Mouse (Mus musculus): Measurements from ENCODE around the gene Nfat5.

Nfat5 gene

DNA sequence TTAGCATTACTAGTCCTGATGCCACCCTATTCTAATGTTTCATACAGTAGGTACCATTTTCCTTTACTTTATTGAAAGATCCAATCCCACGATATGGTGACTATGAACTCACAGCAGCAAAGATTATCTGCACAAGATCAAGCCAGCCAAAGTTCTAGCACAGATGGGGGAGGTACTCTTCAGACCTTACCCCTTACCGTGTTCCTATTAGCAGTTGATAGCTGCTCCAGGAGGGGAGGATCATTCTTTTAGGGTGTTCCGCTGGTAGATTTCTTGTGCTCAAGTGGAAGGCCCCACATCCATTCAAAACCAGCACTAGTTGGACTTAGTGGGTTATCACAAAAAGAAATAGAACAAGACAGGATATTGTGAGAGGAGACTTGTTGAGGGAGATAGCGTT lies 88.4 kb downstream of the Nfat5 start:
- no peak for TF ChIP-seq GATA4 (IDR thresholded peaks at IDR 0.05; ENCODE audit: insufficient replicate concordance, low read length)

DNA sequence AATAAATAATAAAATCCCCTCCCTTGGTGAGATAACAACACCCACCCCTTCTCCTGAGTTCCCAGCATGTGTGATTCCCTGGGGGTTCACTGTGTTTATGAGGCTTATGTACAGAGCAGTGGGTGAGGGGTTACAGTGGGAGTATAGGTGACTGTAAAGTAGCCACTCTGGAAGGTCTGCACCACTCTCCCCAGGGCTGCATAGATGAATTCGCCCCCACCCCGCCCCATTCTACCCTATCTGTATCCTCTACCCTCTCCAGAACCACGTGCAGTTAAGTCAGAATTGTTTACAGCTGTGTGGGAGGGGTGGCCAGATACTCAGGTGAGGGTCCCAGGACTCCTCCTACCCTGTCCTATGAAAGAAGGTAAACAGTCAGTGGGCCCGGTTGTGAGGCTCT lies 89.6 kb downstream of the Nfat5 start:
- TF ChIP-seq GATA4 (IDR thresholded peaks at IDR 0.05; ENCODE audit: insufficient replicate concordance, low read length) = no peak

DNA sequence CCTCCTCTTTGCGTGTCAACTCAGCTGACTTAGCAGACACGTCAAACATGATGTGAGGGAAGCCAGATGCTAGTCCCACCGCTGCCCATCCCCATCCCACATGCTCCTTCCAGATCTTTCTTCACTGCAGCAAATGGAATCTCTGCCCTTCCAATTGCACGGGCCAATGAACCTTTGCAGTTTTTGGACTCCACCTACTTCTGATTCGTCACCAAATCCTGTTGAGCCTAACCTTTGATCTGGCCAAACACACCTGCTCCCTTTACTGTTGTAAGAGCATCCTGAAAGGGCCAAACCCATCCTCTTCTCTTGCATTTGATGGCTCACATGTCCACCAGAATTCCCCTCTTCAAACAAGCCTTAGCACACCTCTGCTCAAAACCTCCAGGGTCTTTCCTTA lies 91.4 kb downstream of the Nfat5 start:
- no peak for TF ChIP-seq GATA4 (IDR thresholded peaks at IDR 0.05; ENCODE audit: insufficient replicate concordance, low read length)

DNA sequence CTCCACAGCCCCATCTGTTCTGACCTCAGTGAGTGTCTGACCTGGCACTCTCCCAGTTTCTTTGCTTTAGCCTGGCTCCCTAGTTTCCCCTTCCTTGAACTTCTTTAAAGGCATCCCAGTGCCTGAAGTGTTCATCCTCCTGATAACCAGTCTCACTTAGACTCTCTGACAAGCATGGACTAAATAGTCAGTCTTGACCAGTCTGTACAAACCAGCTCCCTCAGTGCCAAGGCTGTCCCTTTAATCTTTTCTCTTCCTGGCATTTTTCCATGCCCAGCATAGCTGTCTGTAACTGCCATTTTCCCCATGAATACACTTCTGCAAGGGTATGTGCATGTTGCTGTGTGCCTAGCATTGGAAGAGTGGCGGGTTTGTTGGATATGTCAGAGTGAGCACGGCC lies 91.8 kb downstream of the Nfat5 start:
- TF ChIP-seq GATA4 (IDR thresholded peaks at IDR 0.05; ENCODE audit: insufficient replicate concordance, low read length) = no peak

DNA sequence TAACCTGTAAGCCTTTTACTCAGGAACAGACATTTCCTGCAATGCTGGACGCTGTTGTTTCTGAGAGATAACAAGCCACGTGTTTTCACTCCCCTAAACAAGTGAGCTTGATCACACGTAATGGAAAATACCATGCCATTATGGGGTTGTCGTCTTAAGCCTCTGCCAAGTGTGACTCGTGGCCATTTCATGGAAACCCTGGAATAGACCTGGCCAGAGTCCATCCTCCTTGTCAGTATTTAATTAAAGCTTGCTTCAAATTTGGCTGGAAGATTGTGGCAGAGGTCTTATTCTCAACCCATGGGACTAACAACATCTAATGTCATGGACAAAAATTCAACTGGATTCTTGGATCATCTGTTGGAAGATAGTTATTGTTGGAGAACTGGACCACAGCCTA lies 92.9 kb downstream of the Nfat5 start:
- TF ChIP-seq GATA4 (IDR thresholded peaks at IDR 0.05; ENCODE audit: insufficient replicate concordance, low read length) = no peak

DNA sequence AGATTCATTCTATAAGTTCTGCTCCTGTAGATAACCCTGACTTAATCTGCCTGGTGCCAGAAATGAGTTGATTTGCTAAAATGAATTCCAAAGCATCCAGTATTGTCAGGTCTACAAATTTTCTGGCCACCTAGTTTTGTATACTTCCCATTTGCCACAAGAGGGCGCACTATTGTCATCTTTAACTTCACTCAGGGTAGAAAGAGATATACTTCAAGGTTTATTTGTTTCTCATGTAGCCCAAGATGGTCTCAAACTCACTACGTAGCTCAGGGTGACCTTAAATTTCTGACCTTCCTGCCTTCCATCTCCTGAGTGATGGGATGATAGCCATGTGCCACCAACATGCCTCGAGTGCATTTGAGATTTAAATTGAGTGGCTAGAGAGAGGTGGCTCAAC lies 93.4 kb downstream of the Nfat5 start:
- TF ChIP-seq GATA4 (IDR thresholded peaks at IDR 0.05; ENCODE audit: insufficient replicate concordance, low read length) = no peak

DNA sequence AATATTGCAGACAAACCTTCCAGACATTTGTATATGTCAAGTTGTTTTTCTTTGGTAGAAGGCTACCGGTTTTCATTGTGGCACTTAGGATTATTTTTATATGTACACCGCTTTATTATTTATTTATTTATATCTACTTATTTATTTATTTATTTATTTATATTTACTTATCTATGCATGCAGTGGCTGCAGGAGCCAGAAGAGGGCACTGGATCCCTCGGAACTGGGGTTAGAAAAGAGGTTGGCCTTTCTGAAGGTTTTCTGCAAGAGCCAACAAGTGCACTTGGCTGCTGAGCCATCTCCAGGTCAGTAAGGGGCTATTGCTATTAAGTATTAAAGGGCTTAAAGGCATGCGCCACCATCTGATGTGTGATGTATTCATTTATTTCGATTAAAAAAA lies 94.6 kb downstream of the Nfat5 start:
- no peak for TF ChIP-seq GATA4 (IDR thresholded peaks at IDR 0.05; ENCODE audit: insufficient replicate concordance, low read length)

DNA sequence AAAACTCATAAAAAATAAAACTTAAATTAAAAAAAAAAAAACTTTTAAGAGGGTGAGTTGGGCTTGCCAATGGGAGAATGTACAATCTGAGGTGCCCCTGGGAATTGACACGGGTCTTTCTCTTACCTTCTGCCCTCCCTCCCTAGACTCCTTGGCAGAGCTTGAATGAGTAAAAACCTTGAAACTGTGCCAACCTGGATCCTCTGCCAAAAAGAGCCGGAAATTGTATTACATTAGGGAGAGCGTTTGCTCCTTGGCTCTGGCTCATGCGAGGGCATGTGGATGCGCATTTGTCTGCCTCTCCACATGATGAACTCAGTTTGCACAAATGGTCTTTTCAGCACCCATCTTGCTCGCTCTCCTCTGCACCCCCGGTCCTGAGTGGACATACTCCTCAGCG lies 96.3 kb downstream of the Nfat5 start:
- no peak for TF ChIP-seq GATA4 (IDR thresholded peaks at IDR 0.05; ENCODE audit: insufficient replicate concordance, low read length)

DNA sequence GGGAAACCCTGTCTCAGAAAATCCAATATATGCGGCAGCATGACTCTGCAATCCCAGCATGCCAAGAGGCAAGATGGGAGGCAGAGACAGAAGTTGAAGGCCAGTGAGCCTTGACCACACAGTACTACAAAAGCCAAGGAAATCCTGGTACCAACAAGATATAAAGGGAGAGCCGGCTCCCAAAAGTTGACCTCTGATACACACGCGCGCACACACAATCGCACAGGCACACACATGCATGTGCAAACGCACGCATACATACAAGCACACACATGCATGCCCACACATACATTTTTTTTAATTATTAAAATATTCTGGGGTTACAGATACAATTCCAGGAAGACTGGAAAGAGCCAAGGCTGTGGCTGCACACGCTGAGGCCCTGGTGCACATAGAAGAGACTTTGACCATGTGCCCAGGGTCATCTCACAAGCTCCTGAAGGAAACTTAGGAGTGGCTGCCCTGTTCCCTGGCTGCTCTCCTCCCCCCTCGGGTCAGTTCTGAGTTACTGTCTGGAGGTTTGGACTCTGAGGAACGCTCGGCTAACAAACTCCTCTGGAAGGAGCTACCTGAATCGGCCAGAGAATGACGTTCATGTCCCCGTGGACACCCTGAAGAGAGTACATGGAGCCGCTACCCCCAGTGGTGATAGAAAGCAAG lies 97.3 kb downstream of the Nfat5 start:
- TF ChIP-seq GATA4 (IDR thresholded peaks at IDR 0.05; ENCODE audit: insufficient replicate concordance, low read length) = no peak

DNA sequence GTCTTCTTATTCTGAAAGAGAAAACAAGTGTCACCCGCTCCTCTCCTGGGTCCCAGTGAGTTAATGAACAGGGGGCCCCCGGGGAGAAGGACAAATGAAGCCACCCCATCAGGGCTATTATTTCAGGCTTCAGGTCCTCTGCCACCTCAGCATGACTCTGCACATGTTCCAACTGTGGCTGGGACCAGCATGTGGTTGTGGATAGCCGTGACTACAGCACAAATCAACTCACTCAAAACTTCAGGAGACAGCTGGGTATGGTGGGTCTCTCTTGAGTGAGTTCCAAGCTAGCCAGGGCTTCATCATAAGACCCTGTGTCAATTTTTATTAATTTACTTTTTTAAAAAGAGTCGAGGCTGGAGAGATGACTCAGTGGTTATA lies 97.9 kb downstream of the Nfat5 start:
- no peak for TF ChIP-seq GATA4 (IDR thresholded peaks at IDR 0.05; ENCODE audit: insufficient replicate concordance, low read length)

DNA sequence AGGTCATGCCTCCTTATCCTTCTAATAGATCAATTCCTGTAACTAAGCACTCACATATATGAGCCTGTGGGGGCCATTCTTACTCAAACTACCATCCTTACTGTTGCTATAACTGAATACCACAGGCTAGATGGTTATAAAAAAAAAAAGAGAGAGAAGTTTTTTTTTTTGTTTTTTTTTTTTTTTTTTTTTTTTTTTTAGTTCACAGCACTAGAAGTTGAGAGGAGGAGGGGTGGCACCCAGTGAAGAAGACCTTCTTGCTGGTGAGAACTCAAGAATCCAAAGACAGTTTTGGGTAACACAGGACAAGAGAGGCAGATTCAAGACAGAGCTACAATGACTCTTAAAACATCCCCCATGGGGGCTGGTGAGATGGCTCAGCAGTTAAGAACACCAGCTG lies 102.1 kb downstream of the Nfat5 start:
- no peak for TF ChIP-seq GATA4 (IDR thresholded peaks at IDR 0.05; ENCODE audit: insufficient replicate concordance, low read length)

DNA sequence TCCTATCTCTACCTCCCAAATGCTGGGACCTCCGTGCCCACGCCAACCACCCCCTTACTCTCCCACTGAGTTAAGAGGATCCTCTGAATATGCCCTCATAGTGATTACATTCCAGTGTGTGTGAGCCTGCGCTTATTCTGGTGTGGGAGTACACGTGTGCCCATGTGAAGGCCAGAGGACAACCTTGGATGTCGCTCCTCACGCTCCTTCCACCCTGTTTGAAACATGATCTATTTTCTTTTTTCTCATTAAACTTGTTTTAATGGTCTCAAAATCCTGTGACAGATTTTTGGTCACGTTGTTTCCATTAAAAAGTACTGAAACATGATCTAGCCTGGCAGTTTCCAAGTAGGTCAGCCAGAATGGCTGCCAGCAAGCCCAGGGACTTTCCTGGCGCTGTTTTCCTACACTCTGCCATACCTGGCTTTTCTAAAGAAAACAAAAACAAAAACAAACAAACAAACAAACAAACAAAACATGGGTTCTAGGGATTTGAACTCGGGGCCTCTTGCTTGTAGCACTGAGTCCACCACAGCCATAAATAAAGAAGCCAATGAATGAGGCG lies 102.9 kb downstream of the Nfat5 start:
- no peak for TF ChIP-seq GATA4 (IDR thresholded peaks at IDR 0.05; ENCODE audit: insufficient replicate concordance, low read length)

DNA sequence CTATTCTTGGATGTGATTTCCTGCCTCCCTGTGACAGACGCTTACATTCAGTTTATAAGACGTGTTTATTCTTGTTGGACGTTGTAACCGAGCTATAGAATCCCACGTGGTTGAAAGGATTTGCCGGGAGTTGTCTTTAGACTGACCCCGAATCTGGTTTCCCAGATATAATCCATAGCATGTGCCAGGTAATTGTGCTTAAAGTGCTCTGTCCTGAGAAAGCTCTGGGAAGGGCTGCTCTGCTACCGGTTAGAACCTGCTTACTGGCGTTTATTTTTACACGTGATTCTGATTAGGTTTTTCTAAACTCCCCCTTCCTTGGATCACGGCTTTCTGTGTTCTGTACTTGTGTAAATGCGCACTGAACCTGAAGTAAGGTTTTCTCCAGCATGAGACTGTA lies 104.4 kb downstream of the Nfat5 start:
- TF ChIP-seq GATA4 (IDR thresholded peaks at IDR 0.05; ENCODE audit: insufficient replicate concordance, low read length) = no peak

DNA sequence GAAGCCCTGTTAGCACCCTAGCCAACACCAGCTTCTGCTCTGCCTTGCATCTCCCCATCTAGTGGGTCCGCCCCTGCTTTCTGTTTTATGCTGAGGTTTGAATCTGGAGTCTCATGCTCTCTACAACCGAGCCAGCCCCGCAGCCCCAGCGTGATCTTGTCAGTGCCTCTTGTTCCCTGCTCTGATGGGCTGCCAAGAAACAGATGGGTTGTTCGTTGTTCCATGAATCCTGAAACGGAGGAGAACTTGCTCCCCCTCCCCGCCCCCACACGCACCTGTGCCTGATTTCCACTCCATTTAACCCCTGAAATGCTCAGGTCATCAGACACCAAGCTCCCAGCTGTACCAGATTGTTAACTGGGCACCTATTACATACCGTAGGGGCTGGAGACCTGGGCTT lies 106.2 kb downstream of the Nfat5 start:
- no peak for TF ChIP-seq GATA4 (IDR thresholded peaks at IDR 0.05; ENCODE audit: insufficient replicate concordance, low read length)

DNA sequence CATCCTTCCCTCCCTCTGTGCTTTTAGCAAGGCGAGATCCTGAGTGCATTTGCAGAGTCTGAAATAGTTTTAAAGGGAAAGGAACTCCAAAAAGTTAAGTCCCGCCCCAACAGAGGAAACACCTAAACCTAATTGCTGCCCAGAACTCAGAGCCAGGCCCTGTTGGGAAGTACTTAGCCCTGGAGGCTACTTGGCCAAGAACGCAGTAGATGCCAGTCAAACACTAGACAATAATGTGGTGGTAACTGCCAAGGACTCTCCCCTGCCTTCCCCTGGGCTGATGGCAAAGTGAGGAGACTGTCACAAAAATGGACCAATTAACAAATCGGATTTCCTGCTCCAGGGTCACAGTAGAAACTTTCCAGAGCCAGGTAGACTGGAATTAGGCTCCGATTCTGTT lies 108.6 kb downstream of the Nfat5 start:
- no peak for TF ChIP-seq GATA4 (IDR thresholded peaks at IDR 0.05; ENCODE audit: insufficient replicate concordance, low read length)

DNA sequence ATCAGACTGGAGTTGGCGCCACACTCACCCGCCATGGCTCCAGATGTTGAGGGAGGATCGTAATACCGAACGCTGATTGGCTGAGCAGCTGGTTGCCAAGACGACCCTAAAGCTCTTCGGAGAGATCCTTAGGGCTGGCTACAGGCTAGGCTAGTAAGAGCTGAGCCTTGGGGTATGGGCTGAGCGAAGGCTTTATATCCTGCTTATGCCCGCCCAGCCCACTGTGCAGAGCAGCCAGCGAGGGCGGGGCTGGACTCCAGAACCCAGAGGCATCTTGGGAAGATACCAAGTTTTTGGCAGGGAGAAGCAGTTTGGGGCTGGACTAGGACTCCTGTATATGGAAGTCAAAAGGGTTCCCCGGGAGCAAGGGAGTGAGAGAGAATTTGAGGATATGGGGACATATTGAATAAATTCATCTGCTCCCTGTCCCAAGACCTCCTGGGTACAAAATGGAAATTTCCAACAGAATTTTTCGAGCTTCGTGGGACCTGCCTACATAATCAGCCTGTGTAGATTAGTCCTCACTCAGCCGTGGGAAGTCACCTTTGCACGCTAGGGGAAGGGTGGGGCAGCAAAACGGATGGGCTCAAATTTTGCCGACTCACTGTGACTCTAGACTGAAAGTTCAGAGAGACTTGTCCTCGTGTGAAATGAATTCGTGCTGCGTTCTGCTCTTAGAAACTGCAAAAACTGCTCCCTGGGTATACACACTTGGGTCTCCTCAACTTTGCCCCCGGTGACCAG lies 109.9 kb downstream of the Nfat5 start, which contains the start of gene Nqo1:
TSS of gene Nqo1 (minus strand) at position 169 of the 744 bp plus-strand sequence.
- TF ChIP-seq GATA4 (IDR thresholded peaks at IDR 0.05; ENCODE audit: insufficient replicate concordance, low read length) = no peak; the same call in 1 of the 2 replicates
